Mouse (Mus musculus) WW6 (cell line): ENCODE data around the gene Sema4b.

ENCODE experiments used
- DNase-seq: peaks from one replicate; pipeline ENCODE4 v3.0.0-alpha.2; 2013; ENCODE audit warnings: low read depth, low spot score

Sema4b gene

DNA sequence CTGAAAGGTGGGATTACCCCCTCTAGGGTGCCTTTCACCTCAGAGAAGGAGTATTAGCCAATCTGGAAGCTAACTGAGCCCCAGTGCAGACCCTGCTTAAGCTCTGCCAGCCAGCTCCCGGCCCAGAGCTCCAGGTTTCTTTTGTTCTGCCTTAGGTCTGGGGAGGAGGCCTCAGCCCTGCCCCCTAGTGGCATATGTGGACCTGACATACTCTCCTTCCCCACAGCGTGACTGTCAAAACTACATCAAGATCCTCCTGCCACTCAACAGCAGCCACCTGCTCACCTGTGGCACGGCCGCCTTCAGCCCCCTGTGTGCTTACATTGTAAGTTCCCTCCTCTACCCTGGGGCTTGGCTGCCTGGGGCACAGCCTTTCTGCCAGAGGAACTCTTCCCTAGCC, 28.8 kb downstream of the Sema4b start:
- DNase-seq = peak; percentile 64

DNA sequence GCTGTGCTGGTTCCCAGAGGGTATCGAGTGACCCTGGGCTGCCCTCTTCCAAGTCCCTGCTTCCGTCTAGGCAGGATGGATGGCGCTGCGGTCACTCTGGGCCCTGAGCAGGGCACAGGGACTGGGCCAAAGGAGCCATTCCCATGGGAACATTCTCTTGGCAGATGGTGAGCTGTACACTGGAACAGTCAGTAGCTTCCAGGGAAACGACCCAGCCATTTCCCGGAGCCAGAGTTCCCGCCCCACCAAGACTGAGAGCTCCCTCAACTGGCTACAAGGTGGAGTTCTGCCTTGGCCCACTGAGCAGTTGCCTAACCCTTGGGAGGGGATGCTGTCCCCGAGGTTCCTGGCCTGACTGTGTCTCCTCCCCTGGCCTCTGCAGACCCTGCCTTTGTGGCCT, 29.9 kb downstream of the Sema4b start:
- DNase-seq = no peak

DNA sequence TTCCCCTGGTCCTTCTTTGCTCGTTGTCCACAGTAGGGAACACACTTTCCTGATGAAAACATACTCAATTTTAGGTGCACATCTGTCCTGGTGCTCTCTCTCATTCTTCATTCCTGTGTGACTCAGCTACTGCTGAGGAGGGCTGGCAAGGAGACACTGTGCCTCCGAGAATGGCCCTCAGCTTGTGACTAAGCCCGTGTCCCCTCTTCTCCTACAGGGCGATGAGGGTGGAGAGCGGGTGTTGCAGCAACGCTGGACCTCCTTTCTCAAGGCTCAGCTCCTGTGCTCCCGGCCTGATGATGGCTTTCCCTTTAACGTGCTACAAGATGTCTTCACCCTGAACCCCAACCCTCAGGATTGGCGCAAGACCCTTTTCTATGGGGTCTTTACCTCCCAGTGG, 32.0 kb downstream of the Sema4b start:
- DNase-seq = no peak

DNA sequence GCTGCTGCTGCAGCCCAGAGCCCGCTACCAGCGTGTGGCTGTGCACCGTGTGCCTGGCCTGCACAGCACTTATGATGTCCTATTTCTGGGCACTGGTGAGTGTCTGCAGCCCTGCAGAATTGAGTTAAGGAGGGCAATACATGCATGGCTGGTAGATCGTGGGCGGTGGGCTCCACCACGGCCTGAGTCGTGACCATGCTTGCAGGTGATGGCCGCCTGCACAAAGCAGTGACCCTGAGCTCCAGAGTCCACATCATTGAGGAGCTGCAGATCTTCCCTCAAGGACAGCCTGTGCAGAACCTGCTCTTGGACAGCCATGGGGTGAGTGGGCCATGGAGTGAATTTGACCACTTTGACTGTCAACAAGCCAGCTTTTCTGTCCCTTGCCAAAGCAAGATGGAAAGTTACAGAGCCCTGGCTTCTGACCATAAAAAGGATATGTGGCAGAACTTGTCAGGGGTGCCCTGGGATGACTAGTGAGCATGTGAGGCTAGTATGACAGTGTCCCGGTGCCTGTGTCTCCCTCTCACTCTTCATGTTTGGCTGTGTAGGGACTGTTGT, 33.7 kb downstream of the Sema4b start:
- no peak for DNase-seq

DNA sequence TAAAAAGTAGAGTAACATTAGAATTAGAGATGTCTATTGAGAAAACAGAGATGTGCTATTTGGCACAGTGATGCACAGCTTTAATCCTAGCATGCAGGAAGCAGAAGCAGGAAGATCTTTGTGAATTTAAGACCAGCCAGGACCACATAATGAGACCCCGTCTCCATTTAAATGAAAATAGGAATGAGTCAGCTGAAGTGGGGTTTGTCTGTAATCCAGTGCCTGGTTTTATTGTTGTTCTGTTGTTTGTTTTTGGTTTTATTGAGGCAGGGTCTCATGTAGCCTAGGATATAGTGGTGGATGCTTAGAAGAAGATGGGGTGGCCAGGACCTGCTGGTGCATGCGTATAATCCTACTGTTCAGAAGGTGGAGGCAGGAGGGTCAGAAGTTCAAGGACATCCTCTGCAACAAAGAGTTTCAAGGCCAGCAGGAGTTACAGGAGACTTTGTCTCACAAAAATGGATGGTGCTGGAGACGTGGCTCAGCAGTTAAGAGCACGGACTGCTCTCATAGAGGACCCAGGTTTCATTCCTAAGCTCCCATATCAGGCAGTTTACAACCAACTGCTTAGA, 34.6 kb downstream of the Sema4b start:
- DNase-seq = no peak

DNA sequence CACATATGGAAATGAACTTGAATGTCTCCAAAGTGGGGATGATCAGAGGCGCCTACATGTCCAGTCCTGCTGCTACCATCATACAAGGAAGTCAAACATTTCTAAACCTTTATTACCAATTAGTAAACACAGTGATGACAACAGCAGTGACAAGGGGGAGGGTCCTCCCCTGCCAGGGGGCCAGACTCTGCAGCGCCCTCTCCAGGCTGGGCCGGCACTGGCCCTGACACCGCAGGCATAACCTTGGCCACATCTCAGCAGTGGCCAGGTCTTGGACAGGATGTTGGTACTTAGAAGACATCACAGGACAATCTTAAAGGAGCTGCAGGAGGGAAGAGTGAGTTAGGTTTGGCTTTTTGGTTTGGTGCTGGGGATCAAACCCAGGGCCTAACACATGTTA, 40.4 kb downstream of the Sema4b start:
- DNase-seq = no peak

DNA sequence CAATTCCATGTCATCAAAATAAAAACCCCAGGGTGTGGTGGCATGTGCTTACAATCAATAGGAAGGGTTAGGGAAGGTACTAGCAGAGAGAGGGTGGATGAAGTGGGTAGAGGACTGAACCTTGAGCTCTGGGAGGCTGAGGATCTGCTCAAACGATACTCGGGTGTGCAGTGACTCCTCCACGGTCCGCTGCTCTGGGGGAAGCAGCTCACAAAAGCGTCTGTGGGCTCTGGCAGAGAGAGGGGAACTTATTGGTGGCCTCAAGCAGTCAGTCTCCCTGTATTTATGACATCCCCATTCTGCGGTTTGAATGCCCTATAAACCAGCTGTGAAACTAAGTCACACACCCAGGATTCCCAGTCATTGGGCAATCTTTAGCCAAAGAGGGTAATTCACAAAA, 43.6 kb downstream of the Sema4b start:
- DNase-seq = no peak

DNA sequence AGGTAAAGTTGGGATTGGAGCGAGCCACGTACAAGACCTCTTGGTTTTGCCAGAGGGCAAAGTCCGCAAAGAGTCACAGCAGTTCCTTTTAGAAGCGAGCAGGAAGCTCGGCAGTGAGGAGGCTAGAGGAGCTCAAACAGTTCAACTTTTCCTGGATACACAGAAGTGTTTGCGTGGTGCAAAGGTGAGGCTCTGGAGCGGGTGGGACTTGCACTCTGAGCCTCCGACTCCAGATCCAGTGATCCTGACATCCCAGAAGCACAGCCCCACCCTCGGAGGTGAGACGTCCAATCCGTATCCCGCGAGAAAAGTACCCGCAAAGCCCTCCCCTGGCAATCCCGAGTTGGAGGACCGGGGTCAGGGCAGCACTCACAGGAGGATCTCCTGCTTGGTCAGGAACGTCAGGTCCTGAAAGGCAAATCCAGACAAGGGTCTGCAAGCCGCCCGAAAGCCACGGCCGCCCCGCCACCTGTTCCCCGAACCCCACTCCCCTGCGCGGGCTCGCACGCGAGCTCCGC, 45.4 kb downstream of the Sema4b start:
- DNase-seq = peak; percentile 29

DNA sequence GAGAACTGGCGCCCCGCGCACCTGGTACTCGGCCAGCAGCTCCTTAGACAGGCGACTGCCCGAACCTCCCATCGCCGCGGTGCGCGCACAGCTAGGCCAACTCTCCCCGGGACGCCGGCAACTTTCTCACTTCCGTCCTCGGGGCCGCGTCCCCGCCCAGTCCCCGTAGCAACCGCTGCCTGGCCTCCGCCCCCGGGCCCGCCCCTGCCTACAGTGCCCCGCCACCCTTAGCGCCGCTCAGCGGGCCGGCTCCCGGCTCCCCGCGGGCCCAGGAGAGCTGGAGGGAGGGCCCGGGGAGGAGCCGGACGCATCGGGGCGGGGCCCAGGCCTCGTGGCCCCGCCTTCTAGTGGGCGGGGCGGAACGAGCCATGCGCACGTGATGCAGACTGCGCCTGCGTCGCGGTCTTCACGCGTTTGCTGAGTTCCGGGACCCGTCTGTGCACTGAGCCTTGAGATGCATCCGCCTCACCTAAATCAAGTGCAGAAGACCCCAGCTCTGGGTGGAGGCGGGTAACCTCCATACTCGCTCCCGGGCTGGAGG, 45.9 kb downstream of the Sema4b start, which contains the start of the genes Cib1 and Gdpgp1:
Gene Cib1 (minus strand): TSS at position 325 of the 541 bp plus-strand sequence.
Gene Gdpgp1 (plus strand): TSS at position 377 of the 541 bp plus-strand sequence.
- DNase-seq = peak; percentile 91

DNA sequence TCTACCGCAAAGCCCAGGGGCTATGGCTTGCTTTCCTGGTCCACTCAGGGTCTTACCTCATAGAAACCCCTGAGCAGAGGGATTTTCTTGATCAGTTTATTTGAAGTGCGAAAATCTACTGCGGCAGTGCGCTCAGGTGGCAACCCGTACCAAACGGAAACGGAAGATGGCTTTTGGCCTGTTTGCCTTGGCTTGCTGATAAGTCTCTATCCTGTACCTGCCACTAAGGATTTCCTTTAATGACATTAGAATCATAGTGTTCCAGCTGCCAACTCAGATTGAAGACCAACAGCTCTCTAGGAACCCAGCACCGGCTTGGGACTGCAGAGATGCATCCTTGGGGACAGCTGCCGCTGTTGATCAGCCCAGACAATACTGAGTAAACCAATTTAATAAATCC, 47.2 kb downstream of the Sema4b start:
- no peak for DNase-seq

DNA sequence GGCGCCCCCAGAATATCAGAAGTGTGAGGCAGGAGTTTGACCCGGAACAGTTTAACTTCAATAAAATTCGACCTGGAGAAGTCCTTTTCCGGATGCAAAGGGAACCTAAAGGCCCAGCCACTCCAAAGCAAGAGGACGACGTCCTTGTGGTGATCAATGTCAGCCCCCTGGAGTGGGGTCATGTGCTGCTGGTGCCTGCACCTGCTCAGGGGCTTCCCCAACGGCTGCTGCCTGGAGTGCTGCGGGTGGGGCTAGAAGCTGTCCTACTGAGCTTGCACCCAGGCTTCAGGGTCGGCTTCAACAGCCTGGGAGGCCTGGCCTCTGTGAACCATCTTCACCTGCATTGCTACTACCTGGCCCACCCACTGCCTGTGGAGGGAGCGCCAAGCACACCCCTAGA, 51.9 kb downstream of the Sema4b start:
- DNase-seq = no peak

DNA sequence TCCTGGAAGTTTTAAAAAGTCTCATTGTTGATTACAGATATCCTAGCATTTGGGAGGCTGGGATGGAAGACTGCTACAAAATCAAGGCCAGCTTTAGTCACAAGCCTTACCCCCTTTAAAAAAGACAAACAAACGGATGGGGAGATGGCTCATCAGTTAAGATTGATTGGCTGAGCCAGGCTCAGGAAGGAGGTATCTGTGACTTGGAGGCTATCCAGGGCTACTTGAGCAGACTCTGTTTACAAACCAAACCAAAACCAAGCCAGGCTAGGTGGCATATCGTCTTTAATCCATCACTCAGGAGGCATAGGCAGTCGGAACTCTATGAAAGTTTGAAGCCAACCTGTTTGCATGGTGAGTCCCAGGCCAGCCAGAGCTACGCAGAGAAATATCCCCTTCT, 55.0 kb downstream of the Sema4b start:
- no peak for DNase-seq

DNA sequence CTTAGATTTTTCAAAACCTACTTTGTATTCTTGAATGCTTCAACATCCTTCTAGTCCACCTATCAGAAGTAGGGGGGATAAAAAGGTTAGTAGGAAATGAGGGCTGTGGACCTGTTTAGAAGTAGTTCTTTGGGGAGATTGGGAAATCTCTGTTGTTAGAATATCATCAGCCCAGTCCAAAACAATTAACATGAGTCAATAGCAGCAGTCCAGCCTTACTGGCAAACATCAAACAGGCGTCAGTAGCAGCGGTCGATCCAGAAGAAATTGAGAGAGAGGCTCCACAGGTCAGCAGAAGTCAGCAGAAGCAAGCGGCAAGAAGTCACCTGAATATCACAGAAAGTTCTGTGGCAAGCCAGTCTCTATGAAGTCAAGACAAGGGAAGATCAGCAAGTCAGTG, 58.2 kb downstream of the Sema4b start:
- DNase-seq = no peak

DNA sequence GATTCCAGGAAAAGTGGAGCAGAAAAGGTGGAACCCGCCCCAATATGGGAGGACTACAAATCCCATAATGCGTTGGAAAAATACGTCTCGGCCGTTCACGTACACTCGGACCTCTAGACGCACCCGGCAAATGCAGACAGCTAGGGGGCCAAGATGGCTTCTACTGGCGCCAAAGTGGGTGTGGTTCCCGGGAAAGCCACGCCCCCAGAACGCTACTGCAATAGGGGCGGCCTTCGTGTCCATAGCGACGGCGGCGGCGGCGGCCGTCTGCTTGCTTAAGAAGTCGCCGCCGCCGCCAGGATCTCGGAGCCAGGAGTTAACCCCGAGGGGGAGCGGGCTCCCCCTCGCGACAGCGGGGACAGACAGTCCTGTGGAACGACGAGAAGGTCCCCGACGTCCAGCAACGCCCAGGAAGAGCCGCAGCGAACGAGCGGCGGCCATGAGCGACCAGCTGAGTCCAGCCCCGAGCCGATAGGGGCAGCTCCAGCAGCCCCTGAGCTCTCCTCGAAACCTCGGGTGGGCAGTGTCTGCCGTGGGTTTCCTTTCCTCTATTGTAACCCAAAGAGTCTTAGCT, 59.6 kb downstream of the Sema4b start, which contains the start of gene Ttll13:
Gene Ttll13 (plus strand): TSS at position 229 of the 574 bp plus-strand sequence.
- peak; percentile 97 for DNase-seq

DNA sequence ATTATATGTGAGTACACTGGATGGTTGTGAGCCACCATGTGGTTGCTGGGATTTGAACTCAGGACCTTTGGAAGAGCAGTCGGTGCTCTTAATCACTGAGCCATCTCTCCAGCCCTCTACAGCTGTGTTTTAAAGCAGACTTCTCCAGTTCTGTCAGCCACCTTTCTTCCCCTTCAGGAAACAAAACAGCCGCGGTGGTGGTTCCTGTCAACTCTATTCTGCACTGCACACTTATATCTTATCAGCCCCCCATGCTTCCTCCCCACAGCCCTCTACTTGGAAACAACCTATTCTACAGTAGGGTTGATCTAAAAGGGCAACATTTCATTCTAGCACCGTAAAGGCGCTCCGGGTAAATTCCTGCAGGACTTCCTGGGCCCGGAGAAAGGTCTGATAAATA, 60.2 kb downstream of the Sema4b start:
- no peak for DNase-seq

DNA sequence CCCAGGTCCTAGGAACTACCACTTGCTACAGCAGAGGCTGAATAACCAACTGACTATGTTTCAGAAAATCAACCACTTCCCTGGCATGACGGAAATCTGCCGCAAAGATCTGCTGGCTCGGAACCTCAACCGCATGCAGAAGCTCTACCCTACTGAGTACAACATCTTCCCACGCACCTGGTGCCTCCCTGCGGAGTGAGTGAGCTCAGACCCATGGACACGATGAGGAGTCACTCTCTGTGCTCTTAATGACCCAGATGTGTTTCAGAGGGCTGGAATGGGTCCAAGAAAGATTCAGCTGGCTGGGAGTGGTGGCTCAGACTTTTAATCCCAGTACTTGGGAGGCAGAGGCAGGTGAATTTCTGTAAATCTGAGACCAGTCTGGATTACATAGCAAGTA, 65.8 kb downstream of the Sema4b start:
- no peak for DNase-seq

DNA sequence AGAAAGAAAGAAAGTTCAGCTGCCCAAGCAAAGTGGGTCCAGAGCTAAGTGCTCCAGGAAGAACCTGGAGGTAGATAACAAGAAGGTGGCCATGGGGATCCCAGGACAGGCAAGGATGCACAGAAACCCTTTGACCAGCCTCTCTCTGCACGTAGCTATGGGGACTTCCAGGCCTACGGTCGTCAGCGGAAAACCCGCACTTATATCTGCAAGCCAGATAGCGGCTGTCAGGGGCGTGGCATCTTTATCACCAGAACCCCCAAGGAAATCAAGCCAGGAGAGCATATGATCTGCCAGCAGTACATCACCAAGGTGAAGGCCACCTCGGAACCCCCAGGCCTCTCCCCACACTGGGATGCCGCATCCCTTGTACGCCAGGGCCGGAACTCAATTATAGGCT, 66.2 kb downstream of the Sema4b start:
- no peak for DNase-seq

DNA sequence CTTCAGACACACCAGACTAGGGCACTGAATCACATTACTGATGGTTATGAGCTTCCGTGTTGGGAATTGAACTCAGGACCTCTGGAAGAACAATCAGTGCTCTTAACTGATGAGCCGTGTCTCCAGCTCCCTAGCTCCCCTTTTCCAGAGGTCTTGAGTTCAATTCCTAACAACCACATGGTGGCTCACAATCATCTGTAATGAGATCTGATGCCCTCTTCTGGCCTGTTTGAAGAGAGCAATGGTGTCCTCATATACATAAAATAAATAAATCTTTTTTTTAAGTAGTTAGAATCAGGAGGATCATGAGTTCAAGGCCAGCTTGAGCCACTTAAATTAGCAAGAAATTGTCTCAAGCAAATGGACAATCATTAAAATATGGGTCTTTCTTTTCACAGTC, 69.3 kb downstream of the Sema4b start:
- no peak for DNase-seq

DNA sequence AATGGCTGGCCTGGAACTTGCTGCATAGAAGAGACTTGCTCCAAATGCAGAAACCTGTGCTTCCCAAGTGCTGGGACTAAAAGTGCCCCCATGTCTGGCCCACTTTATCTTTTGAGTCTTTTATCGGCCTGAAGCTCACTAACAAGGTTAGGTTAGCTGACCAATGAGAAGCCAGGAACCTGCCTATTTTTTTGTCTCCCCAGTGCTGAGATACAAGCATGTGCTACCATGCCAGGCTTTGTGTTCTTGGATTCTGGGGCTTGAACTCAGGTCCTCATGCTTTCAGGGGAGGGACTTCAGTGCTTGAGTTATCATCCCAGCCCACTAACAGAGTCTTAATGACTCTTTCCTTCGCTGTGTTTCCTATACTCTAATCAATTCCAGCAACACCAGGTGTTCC, 71.1 kb downstream of the Sema4b start:
- DNase-seq = no peak

DNA sequence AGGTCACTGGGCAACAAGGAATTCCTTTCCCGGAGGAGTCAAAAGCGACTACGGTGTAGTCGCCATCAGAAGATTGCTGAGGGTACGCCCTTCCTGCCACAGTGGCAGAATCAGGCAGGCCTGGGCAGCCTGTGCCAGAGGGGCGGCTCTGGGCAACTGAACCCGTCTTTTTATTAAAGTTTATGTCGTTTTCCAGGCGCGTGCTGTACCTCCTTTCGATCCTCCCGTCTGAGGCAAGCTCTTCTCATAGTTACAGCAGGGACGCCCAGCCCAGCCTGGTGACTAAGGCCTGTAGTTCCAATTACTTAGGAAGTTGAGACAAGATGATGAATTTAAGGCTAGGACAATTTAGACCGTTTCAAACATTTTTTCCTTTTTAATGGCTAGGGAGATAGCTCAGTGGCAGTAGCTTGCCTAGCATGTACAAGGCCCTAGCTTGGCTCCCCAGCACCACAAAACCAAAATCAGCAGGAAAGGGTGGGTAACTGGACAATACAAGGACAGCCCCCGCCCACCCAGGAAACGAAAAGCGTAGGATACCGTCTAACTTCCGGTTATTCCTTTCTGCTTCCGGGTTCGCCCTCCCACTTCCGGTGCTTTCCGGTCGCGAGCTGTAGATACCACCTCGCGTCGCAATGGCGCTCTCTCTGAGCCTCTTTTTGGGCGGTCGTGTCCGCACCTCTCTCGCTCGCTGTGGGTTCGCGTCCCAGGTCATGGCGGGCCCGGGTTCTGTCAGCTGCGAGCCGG, 74.2 kb downstream of the Sema4b start, which contains the start of gene Ngrn:
Gene Ngrn (plus strand): TSS at position 591 of the 747 bp plus-strand sequence.
- peak; percentile 59 for DNase-seq

DNA sequence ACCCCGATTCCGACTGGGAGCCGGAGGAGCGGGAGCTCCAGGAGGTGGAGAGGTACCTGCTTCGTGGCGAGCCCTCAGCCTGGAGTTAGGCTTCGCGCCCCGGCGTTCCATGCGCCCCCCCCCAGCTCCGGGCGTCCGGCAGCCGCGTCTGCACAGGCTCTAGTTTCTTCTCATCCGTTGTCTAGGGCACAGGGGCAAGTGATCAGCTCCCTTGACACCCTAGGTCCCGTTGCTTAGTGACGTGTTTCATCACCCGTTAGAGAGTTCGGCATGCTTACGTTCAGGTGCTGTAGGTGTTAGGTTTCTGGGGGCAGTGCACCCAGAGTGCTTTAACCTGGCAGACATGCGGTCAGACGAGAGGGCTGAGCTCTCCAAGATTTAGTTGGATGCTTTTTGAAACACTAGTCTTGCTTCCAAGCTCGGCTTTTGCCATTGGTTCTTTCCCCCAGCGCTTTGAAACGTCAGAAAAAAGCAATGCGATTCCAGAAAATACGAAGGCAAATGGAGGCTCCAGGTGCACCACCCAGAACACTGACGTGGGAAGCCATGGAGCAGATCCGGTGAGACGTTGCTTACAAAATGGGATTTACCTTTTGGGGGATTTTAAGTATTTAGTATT, 74.8 kb downstream of the Sema4b start:
- no peak for DNase-seq

DNA sequence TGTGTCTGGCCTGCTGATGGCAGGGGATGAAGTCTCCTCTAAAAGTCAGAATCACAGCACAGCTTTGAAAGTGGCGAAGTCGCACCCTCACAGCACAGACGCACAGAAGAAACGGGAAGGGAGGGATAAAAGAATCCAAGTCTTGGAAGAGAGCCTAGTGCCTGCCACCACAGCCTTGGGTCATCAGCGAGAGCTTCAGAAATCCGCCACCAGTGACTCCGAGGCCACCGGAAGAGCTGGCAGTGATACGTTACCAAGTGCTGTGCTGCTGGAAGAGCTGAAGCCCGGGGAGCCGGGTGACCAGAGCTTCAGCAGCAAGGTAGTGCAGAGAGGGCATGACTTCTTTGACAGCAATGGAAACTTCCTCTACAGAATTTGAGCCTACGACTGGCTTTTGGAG, 78.0 kb downstream of the Sema4b start:
- no peak for DNase-seq
